12 mouse cellular contexts compared by ENCODE assay signal in the genomic region with DNA sequence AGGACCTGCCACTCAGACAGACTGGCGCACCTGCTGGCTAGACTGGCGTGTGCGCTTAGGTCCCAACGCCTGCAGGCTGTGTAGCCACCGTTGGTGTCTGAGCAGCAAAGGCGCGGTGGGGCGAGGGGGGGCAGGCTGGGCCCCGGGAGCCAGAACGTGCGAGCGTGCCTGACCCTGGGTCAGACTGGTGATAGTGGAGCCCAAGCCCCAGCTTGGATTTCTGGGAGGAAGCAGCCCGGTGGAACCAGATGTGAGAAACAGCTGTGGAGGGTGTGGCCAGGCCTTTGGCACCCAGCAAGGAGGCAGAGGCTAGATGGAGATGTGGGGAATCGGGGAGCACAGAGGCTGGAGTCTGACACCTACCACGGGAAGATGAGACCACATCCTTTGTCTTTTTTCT. TPM values are rescaled to one million over a fixed set of nuclear protein-coding genes. Genes with fewer than 3 reads are reported as not detected.
DNase-seq lines count a peak whose midpoint lies in the region; ATAC-seq and TF ChIP-seq lines count a peak whose summit lies in the region.
"Had no signal": no experiment of that assay in that cellular context is flagged by ENCODE, and none has a peak within 500 bp of the region (broad histone marks: within the 10 kb centered on the region; RNA-seq: fewer than 3 reads in every experiment).

No protein-coding gene starts in this region.

- no peak for TF ChIP-seq EP300 in heart, postnatal 0 days (IDR thresholded peaks at IDR 0.05; ENCODE audit: low read depth)

- H3K27ac ChIP-seq in kidney, embryonic 14.5 days (ENCODE audit: low read depth, low read length): 0 out of 2 replicates have a peak overlapping the region, but pooled peaks have one; percentile 3
- no peak overlapping the region for H3K27ac ChIP-seq in heart, postnatal 0 days (ENCODE audit: low read depth)
- H3K27ac ChIP-seq in midbrain, embryonic 12.5 days (replicated peaks): no peak overlapping the region; the same call in 1 of the 2 replicates
- H3K27ac ChIP-seq: limb, embryonic 13.5 days had no signal

- H3K4me2 ChIP-seq in kidney, embryonic 14.5 days (replicated peaks; ENCODE audit: low read depth, low read length): no peak overlapping the region
- H3K4me2 ChIP-seq in heart, postnatal 0 days (ENCODE audit: low read depth, low read length): 0 out of 2 replicates have a peak overlapping the region, but pooled peaks have one; percentile 30
- H3K4me2 ChIP-seq in midbrain, embryonic 12.5 days (replicated peaks): peak overlapping the region; percentile 31
- H3K4me2 ChIP-seq: limb, embryonic 13.5 days had no signal

- no peaks in the 10 kb centered on the region for H3K27me3 ChIP-seq in kidney, embryonic 14.5 days (ENCODE audit: control insufficient read depth, insufficient read depth, low read length)
- no peaks in the 10 kb centered on the region for H3K27me3 ChIP-seq in heart, postnatal 0 days (ENCODE audit: control insufficient read depth, insufficient read depth, low read length)
- no peaks in the 10 kb centered on the region for H3K27me3 ChIP-seq in midbrain, embryonic 12.5 days
- H3K27me3 ChIP-seq: limb, embryonic 13.5 days had no signal

- no peak overlapping the region for H3K4me3 ChIP-seq in kidney, embryonic 14.5 days (ENCODE audit: low read length)
- H3K4me3 ChIP-seq in heart, postnatal 0 days (ENCODE audit: low read depth, low read length): no peak overlapping the region
- peak overlapping the region; percentile 18; the same call in 1 of the 2 replicates for H3K4me3 ChIP-seq in midbrain, embryonic 12.5 days
- H3K4me3 ChIP-seq: limb, embryonic 13.5 days had no signal

- TF ChIP-seq CTCF in heart, postnatal 0 days (IDR thresholded peaks at IDR 0.05; ENCODE audit: low read depth): no peak

- DNase-seq in kidney, adult 9 months: no peak
- DNase-seq in heart, postnatal 0 days (ENCODE audit: low spot score): no peak
- DNase-seq in right cerebral cortex, adult 2 months (ENCODE audit: low spot score in 2 of 2): no peak
- DNase-seq in spleen, adult 18-20 months: no peak
- DNase-seq in natural killer cell, adult 2 months (ENCODE audit: low spot score in 2 of 2): no peak
- DNase-seq: cerebellum, adult 11-12 months had no signal

- H3K9me3 ChIP-seq in kidney, embryonic 14.5 days (ENCODE audit: control insufficient read depth, low read length): no peaks in the 10 kb centered on the region
- H3K9me3 ChIP-seq in heart, postnatal 0 days (replicated peaks; ENCODE audit: control insufficient read depth, low read length): no peaks in the 10 kb centered on the region
- H3K9me3 ChIP-seq in midbrain, embryonic 12.5 days: no peaks in the 10 kb centered on the region
- H3K9me3 ChIP-seq: limb, embryonic 13.5 days had no signal

- 32% methylated on average over 15 of the region's 15 CpGs for WGBS in kidney, embryonic 14.5 days
- WGBS in heart, postnatal 0 days: 32% methylated on average over 15 of the region's 15 CpGs
- 56% methylated on average over 15 of the region's 15 CpGs for whole genome bisulfite sequencing in midbrain, embryonic 12.5 days

- ATAC-seq in kidney, embryonic 14.5 days (ENCODE audit: low FRiP score, low TSS enrichment): no peak
- ATAC-seq in common myeloid progenitor, adult 5-6 weeks (replicated peaks; ENCODE audit: low read depth, poor library complexity, severe bottlenecking): peak; percentile 27
- no peak for ATAC-seq in heart, postnatal 0 days (ENCODE audit: insufficient read depth, low read depth)
- ATAC-seq in midbrain, embryonic 12.5 days (ENCODE audit: low FRiP score, low read depth): no peak

- H3K9ac ChIP-seq in kidney, embryonic 14.5 days (ENCODE audit: low read depth, low read length): no peak overlapping the region
- no peak overlapping the region for H3K9ac ChIP-seq in heart, postnatal 0 days (replicated peaks; ENCODE audit: low read depth, low read length)
- H3K9ac ChIP-seq in midbrain, embryonic 12.5 days (replicated peaks): no peak overlapping the region
- H3K9ac ChIP-seq: limb, embryonic 13.5 days had no signal

- no peaks in the 10 kb centered on the region for H3K36me3 ChIP-seq in kidney, embryonic 14.5 days (ENCODE audit: control insufficient read depth, insufficient read depth, low read length)
- no peaks in the 10 kb centered on the region for H3K36me3 ChIP-seq in heart, postnatal 0 days (replicated peaks; ENCODE audit: control insufficient read depth, insufficient read depth, low read length)
- H3K36me3 ChIP-seq in midbrain, embryonic 12.5 days: no peaks in the 10 kb centered on the region; the same call in 1 of the 2 replicates

- H3K4me1 ChIP-seq in kidney, embryonic 14.5 days (ENCODE audit: control insufficient read depth, insufficient read depth, low read length): peaks cover 47% of the 10 kb centered on the region
- peaks cover 16% of the 10 kb centered on the region for H3K4me1 ChIP-seq in heart, postnatal 0 days (ENCODE audit: control insufficient read depth, insufficient read depth)
- H3K4me1 ChIP-seq in midbrain, embryonic 12.5 days: peaks cover 56% of the 10 kb centered on the region

RNA-seq across cellular contexts. Expression of a gene that starts 4.0 kb away (rescaled TPM):
- 101 and 136 TPM in 2 replicates for polyA plus RNA-seq in kidney, embryonic 14.5 days (2014; fragmentation: Nextera tagmentation; extraction: Ambion mirVana)
- 21.8 and 24.8 TPM in 2 replicates for total RNA-seq in common myeloid progenitor, adult 5-6 weeks (2017)
- 31.2 and 52.3 TPM in 2 replicates for total RNA-seq in heart, postnatal 0 days (2014; rRNA removed; ENCODE audit: low replicate concordance)
- 39.8 and 44.0 TPM in 2 replicates for polyA plus RNA-seq in heart, postnatal 0 days (2015; fragmentation: Nextera tagmentation; extraction: Ambion mirVana)
- polyA plus RNA-seq in midbrain, embryonic 12.5 days (2016; fragmentation: Nextera tagmentation; extraction: Ambion mirVana): 198 and 204 TPM in 2 replicates

RNA-seq across cellular contexts. Expression of a gene that starts 6.6 kb away (rescaled TPM):
- polyA plus RNA-seq in kidney, embryonic 14.5 days (2014; fragmentation: Nextera tagmentation; extraction: Ambion mirVana): not detected in 2 replicates
- 9.4 and 16.3 TPM in 2 replicates for total RNA-seq in common myeloid progenitor, adult 5-6 weeks (2017)
- 1.3 and 1.4 TPM in 2 replicates for total RNA-seq in heart, postnatal 0 days (2014; rRNA removed; ENCODE audit: low replicate concordance)
- not detected in 2 replicates for polyA plus RNA-seq in heart, postnatal 0 days (2015; fragmentation: Nextera tagmentation; extraction: Ambion mirVana)
- 0.27 TPM in 1 of 2 replicates, not detected in the other for polyA plus RNA-seq in midbrain, embryonic 12.5 days (2016; fragmentation: Nextera tagmentation; extraction: Ambion mirVana)
- total RNA-seq: gastrocnemius, adult 8-10 months had no signal

RNA-seq across cellular contexts. Expression of a gene that starts 20.3 kb away (rescaled TPM):
- 4.9 and 8.2 TPM in 2 replicates for polyA plus RNA-seq in kidney, embryonic 14.5 days (2014; fragmentation: Nextera tagmentation; extraction: Ambion mirVana)
- total RNA-seq in common myeloid progenitor, adult 5-6 weeks (2017): 0.19 and 0.50 TPM in 2 replicates
- total RNA-seq in heart, postnatal 0 days (2014; rRNA removed; ENCODE audit: low replicate concordance): 21.4 and 28.0 TPM in 2 replicates
- polyA plus RNA-seq in heart, postnatal 0 days (2015; fragmentation: Nextera tagmentation; extraction: Ambion mirVana): 13.2 and 13.7 TPM in 2 replicates
- 1.0 and 1.6 TPM in 2 replicates for polyA plus RNA-seq in midbrain, embryonic 12.5 days (2016; fragmentation: Nextera tagmentation; extraction: Ambion mirVana)

RNA-seq across cellular contexts. Expression of a gene that starts 23.5 kb away (rescaled TPM):
- polyA plus RNA-seq in kidney, embryonic 14.5 days (2014; fragmentation: Nextera tagmentation; extraction: Ambion mirVana): 4.1 and 9.0 TPM in 2 replicates
- total RNA-seq in common myeloid progenitor, adult 5-6 weeks (2017): not detected in 2 replicates
- not detected in 2 replicates for total RNA-seq in heart, postnatal 0 days (2014; rRNA removed; ENCODE audit: low replicate concordance)
- polyA plus RNA-seq in heart, postnatal 0 days (2015; fragmentation: Nextera tagmentation; extraction: Ambion mirVana): 0.08 and 0.41 TPM in 2 replicates
- 0.94 and 1.0 TPM in 2 replicates for polyA plus RNA-seq in midbrain, embryonic 12.5 days (2016; fragmentation: Nextera tagmentation; extraction: Ambion mirVana)
- total RNA-seq: CH12.LX; gastrocnemius, adult 8-10 months had no signal

RNA-seq across cellular contexts. Expression of a gene that starts 30.6 kb away (rescaled TPM):
- 95.9 and 104 TPM in 2 replicates for polyA plus RNA-seq in kidney, embryonic 14.5 days (2014; fragmentation: Nextera tagmentation; extraction: Ambion mirVana)
- 12.9 and 21.0 TPM in 2 replicates for total RNA-seq in common myeloid progenitor, adult 5-6 weeks (2017)
- total RNA-seq in heart, postnatal 0 days (2014; rRNA removed; ENCODE audit: low replicate concordance): 38.6 and 67.5 TPM in 2 replicates
- polyA plus RNA-seq in heart, postnatal 0 days (2015; fragmentation: Nextera tagmentation; extraction: Ambion mirVana): 35.9 and 37.6 TPM in 2 replicates
- 98.8 and 104 TPM in 2 replicates for polyA plus RNA-seq in midbrain, embryonic 12.5 days (2016; fragmentation: Nextera tagmentation; extraction: Ambion mirVana)
